Mouse (Mus musculus): ENCODE results near the gene Utf1.

DNA sequence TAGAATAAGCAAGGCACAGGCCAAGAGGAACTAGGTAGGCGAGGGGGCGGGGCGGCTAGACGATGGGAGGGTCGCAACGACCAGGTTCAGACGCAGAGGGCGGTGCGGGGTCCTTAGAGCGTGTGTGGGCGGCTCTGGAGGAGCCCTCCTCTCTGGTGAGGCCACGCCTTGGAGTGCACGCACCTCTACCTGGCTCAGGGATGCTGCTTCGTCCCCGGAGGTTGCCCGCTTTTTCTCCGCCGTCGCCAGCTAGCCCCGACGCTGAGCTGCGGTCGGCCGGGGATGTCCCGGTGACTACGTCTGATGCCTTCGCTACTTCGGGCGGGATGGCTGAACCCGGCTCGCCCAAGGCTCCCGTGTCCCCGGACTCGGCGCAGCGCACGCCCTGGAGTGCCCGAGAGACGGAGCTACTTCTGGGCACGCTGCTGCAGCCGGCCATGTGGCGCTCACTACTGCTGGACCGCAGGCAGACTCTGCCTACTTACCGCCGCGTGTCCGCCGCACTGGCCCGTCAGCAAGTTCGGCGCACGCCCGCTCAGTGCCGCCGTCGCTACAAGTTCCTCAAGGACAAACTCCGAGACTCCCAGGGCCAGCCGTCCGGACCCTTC, at the start of gene Utf1:
- no peak for TF ChIP-seq POLR2A (IDR thresholded peaks at IDR 0.05; ENCODE audit: borderline replicate concordance, insufficient read depth, low read length)
- no peak for TF ChIP-seq CTCF (IDR thresholded peaks at IDR 0.05; ENCODE audit: borderline replicate concordance, insufficient read depth, low read depth, low read length)
